Mouse (Mus musculus): ENCODE measurements around the gene Ccr6.

Ccr6 gene

DNA sequence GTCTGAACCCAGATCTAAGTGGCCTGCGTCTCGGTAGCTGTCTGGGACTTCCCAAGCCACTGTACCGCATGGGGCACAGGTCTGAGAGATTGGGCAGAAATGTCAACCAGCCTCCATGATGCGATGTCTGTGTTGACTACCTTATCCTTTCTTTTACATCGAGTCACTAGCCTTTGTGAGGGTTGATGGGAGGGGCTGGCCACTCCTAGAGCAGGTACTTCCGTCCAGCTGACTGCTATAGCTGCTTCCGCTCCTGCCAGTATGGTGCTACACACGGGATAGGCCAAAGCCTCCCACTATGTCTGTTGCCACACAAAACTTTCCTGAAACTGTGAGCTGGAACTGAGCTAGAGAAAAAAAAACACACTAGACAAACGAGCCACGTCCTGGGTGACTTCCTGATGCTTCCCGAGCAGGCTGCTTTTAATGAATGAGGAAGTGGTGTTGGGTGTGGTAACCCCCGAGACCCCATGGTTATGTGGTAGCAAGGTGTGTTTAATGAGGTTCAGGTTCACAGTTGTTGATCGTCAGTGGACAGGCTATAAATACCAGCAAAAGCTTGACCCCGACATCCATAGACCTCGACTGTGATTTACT, 2.1 kb upstream of the Ccr6 start:
- DNase-seq (ENCODE audit: low read depth), result peak; percentile 61

DNA sequence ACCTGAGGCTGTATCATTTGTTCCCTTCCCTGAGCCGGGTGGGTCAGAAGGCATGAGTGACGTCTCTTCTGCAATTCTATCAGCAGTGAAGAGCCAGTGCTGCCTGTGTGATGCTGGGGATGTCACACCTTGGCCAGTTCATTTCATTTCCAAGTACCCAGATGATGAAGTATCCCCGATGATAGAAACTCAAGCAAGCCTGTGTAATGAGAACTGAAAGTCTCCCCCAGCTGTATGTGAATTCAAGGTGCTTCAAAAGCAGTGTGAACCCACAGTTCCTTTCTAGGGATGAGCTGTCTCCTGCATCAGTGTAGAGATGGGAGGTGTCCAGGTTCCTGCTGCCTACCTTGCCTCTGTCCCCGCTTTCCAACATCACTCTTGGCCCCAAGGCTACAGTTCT, 1.3 kb upstream of the Ccr6 start:
- DNase-seq (ENCODE audit: low read depth), result peak; percentile 34

DNA sequence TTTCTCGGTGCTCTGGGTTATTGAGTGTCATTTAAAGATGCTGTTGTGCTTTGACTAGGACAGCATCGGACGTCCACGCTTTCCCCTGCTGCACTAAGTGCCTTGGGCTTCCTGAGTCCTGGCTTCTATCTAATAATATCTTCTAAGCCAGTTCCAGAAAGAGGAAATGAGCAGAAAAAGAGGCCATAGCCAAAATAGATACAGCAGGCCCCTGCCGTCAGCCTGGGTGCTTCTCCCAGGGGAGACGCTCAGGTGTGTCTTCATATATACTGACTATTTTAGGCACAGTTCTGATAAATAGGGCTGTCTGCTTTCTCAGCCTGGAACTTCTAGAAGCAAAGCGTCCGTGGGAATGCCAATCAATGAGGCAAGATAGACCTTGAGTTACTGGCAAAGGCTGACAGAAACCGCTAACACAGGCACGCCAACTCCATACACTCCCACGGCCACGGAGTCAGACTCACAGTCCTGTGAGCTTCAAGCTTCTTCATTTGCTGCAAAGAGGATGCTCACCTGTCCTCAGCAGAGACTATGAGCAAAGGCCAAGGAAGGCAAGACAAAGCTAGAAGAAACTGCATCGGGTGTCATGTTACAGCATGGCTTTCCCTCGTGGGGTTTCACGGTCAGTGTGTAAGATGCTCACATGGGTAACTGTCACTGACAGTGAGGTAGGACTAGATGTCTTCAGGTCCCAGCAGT, 2.3 kb downstream of the Ccr6 start:
- DNase-seq (ENCODE audit: low read depth), result peak; percentile 23

DNA sequence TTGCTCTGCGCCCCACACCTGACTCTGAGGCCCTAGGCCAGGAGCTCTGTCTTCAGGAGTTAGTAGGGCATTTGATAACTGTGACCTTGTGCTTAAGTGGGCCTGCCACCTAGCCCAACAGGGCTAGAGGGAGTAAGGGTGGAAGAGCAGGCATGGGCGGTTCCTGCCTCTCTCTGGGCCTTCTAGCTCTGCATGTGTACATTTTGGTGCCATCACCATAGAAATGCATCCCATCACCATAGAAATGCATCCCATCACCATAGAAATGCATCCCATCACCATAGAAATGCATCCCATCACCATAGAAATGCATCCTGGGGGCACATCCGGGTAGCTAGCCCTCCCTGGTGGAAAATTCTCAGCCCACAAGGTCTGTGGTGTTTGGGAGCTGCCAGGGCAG, 3.7 kb downstream of the Ccr6 start:
- DNase-seq (ENCODE audit: low read depth), result no peak

DNA sequence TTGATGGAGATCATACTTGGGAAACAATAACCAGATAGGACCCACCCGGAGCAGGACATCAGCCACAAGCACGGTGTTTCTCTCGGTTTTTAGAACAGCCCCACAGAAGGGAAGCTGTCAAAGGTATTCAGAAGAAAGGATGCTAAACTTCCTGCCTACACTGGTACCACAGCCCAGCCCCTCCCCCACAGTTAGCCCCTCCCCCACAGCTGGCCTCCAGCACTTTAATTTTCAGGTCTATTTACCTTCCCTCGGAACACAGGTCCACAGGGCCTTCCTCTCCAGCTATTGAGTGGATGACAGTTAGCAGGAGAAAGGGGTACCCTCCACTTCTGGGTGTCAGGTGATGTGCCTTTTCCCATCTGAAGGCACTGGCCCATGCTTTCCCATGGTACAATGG, 4.7 kb downstream of the Ccr6 start:
- no peak for DNase-seq (ENCODE audit: low read depth)

DNA sequence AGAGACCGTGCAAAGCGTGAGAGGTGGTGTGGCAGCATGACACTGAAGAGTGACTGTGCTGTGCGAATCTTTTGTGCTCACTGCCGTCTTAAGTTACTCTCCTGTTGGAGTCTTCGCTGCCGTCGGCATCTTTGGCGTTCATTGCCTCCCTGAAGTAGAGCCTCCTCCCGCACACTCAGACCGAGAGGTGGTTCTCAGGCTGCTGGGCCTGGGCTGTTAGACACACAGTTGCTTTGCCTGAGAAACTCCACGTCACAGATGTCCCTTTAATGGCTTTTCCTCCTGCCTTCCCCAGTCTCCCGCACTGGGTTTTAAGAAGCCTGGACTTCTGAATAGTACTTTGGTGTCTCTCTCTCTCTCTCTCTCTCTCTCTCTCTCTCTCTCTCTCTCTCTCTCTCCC, 5.8 kb downstream of the Ccr6 start:
- DNase-seq (ENCODE audit: low read depth), result peak; percentile 62

DNA sequence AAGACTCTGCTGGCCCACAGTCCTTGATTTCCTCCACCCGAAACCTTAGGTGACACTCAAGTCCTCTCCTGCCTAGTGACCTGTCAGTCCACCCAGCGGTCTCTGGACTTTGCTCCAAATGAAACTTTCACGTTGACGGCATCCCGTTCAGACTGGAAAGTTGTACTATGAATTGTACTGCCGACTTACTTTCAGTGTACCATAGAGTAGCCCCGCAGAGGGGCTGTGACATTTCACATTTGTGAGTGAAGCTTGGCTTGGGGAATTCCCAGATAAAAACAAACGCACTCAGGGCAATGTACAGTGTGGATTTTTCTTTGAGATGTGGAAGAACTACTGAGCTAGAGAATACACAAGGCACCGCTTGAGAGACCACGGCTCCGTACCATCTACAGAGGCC, 6.3 kb downstream of the Ccr6 start:
- peak; percentile 67 for DNase-seq (ENCODE audit: low read depth)

DNA sequence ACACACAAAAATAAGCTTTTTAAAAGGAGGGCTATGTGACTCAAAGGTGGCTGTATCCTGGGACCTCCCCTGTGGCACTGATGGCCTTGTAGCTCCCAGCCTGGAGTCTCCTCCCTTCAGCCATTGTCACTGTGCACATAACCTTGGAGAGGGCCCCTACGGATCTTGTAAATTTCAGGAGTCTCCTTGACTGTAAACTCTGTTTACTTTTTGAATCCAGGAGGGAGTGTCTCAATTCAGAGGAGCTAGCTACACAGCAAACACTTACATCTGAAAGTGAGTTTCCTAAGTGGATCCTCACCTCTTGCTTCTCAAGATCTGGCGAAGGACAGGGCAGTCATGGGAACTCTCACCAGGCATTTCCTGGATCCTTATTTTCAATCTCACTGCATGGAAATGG, 8.3 kb downstream of the Ccr6 start:
- no peak for DNase-seq (ENCODE audit: low read depth)

DNA sequence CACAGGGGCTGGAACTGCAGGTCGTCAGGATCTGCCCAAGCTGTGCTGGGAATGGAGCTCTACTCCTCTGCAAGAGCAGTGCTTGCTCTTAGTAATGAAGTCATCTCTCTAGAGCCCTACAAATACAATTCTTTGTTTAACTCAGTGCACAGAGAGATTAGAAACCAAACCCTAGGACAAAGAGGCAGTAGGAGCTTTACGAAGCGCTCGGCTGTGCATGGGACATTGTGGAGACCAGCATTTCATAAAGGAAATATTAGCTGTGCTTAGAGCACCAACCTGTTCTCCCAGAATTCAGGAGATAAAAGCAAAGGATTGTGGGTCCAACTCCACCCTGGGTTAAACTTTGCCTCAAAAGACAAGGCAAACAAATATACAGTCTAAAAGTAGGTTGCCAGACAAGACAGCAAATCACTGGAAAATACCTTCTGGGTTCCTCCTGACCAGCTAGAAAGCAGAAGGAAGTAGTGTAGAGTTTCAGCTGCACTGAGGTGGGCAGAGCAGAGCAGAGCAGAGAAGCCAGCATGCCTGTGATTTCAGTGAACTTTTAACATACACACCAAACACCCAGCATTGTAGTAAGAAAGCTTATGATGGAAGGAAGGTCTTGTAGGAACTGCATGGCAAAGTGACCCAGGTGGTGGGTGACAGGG, 10.4 kb downstream of the Ccr6 start:
- no peak for DNase-seq (ENCODE audit: low read depth)

DNA sequence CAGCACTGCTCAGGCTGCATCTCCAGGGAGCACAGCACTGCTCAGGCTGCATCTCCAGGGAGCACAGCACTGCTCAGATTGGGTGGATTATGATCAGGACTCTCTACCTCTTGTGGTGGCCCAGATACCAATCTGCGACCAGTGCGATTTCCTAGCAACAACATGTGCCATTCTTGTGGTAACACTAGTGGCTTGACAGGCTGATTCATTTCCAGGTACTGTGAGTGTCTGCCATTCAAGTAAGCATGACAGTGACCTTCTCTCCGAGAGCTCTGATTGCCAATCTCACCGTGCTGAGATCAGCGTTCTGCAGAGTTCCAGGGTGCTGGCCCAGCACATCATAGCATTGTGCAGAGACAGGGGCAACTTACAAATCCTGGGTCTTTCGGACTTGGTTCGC, 15.9 kb downstream of the Ccr6 start:
- DNase-seq (ENCODE audit: low read depth), result peak; percentile 35

DNA sequence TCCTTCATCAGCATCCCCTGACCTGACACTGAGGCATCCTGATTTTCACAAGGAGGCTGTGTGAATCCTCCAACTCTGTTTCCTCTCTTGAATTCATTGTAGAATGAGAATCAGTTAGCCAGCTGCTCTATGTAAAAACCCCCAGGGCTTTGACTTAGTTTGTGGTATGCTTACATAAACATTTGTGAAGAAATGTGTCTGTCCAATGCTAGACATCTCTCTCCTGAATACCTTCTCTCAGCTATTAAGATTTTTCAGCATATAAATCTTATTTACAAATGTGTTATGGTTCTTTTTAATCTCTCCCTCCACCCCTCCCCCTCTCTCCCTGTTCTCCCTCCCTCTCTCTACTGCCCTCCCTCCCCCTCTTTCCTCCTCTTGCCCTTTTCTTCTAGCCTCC, 18.4 kb downstream of the Ccr6 start:
- DNase-seq (ENCODE audit: low read depth), result no peak

DNA sequence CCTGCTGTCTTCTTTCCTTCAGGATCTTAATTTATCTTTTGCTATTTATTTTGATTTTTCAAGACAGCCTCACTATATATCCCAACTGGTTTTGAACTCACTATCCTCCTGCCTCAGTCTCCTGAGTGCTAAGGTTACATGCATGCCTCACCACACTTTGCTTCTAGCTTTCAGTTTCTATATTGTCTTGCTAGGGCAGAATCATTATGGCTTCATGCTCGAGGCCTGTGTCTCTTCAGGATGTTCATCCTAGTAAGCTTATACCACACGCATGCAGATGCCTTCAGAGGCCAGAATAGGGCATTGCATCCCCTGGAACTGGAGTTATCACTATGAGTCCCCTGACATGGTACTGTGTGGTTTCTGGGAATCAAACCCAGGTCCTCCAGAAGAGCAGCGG, 19.1 kb downstream of the Ccr6 start:
- peak; percentile 42 for DNase-seq (ENCODE audit: low read depth)

DNA sequence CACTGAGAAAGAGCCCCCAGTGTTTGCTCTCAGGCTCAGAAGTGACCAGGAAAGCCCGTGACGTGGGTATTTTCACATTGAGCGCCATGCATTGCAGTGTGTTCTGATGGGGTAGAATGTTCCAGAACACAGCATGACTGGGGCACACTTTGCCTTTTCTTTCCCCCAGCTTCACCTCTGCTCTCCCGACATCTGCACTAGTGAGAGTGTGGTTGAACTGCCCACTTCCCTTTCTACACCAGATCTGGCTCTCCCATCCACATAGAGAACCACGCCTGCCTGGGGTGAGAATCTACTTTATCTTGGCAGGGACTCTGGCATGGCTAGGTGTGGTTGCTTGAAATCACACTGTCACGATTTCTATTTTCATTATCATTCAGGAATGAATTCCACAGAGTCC, 19.7 kb downstream of the Ccr6 start:
- no peak for DNase-seq (ENCODE audit: low read depth)

DNA sequence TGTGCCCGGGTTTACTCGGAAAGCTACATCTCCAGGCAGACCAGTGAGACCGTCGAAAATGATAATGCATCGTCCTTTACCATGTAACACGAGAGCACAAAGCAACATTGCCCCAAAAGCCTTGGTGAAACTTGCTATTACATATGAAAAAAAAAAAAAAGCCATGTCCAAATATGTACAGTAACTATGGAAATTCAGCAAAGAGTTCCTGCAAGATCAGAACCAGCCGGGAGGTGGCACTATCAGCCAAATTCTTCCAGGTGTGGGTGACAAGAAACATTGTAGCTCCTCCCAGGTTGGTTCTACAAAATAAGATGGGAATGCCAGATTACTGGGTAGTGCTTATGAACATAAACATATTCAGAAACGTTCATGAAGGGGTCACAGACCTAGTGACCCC, 21.1 kb downstream of the Ccr6 start:
- DNase-seq (ENCODE audit: low read depth), result peak; percentile 56

DNA sequence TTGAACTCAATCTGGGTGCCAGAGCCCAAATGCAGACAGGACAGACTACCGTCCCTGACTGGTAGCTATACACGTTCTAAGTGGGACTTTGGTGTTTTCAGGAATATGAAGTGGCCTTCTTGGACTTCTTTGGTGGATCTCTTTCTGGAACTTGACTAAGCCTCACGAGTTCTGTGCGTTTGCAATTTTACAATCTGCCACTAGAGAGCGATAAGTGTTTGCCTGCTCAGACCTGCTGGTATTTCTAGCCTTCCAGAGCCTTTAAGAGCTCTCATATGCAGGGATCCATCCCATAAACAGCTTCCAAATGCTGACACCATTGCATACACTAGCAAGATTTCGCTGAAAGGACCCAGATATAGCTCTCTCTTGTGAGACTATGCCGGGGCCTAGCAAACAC, 28.8 kb downstream of the Ccr6 start:
- peak; percentile 78 for DNase-seq (ENCODE audit: low read depth)

DNA sequence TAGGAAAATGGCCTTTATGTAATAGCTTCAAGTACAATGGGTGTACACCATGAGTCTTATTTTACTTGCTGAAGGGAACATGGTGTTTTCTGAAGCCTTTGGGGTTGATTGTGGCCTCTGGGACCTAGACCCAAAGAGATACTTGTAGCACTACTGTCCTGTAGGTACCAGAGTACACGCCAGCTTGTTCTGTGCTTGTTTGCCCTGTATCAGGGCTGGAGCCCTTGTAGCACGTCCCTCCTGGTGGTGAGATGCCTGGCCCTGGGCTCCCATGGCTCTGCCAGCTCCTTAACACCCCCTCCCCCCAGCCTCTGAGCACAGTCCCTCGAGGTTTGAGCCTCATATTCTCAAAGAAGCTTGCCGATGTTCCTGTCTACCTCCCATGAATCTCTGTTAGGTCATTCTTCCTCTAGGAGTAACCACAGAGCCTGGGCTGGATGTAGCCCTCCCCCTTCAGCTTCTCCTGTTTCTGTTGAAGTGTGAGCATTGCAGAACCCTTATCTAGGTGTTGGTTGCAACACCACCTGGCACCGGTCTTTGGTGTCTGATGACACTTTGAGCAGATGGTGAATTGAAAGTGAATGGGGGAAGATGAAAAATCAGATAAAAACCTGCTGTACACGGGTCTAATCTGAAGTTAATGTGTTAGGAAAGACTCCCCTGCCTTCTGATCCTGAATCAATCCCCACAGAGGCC, 36.4 kb downstream of the Ccr6 start:
- no peak for DNase-seq (ENCODE audit: low read depth)

DNA sequence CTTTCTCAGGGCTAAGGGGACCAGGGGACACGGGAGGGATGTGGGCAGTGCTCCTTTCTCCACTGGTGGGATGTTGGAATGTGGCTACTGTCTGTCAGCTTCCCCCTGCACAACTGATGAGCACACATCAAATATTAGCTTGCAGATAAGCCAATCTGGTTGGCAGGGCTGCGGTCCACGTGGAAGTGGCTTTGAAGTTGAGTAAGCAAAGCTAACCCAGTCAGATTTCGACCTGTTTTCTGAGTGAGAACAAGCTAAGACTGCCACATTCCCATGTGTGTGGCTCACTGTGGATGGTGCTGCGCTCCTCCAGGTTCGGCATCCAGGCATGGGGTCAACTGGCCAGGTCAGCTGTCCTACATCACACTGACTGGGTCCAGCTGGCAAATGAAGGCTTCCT, 37.1 kb downstream of the Ccr6 start:
- no peak for DNase-seq (ENCODE audit: low read depth)

DNA sequence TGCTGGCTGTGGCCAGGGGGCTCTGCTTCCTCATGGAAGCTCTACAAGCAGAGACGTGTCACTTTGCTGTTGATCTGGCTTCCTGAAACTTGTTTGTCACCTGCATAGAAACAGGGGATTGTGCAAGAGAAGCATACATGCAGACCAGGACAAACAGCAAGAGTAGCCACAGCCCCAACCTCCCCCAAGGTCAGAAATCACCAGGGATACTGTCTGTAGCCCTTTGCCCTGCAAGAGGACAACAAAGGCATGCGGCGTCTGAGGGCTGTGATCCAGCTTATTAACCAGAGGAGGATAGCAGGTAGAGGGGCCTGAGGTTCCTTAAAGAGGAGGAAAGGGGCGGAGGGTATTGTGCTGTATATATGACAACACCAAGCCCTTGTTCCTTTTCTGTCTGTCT, 40.2 kb downstream of the Ccr6 start:
- no peak for DNase-seq (ENCODE audit: low read depth)

DNA sequence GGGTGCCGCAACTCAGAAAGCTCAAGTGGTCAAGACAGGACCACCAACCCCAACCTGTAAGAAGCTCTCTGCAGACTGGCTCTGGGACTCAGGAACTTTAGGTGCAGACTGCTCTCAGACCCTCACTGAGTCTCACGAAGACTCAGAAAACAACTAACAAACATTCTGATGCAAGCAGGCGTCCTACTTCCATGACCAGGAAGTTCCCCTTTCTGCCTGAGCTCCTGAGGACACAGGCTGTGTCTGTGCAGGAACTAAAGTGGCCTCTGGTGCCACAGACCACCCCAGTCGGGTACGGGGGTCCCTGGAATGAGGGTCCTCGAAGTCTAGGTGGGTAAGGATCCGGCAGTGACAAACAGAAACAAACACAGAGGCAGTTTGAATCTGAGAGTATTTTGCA, 40.8 kb downstream of the Ccr6 start:
- DNase-seq (ENCODE audit: low read depth), result no peak

DNA sequence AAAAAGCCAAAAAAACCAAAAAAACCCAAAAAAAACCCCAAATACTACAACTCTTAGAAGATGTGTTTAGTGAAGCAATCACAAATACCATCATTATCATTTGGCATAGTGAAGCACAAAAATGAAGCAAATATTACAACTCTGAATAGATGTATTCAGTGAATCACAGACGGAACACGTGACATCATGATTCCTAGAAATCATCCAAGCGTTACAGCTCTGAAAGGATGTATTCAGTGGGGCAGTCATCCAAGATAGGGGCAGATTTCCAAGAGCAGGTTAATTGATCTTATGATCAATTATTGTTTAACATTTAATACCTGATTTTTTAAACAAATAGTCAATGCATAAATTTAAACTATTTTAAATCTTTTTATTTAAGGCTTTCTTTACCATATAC, 41.4 kb downstream of the Ccr6 start:
- DNase-seq (ENCODE audit: low read depth), result no peak

DNA sequence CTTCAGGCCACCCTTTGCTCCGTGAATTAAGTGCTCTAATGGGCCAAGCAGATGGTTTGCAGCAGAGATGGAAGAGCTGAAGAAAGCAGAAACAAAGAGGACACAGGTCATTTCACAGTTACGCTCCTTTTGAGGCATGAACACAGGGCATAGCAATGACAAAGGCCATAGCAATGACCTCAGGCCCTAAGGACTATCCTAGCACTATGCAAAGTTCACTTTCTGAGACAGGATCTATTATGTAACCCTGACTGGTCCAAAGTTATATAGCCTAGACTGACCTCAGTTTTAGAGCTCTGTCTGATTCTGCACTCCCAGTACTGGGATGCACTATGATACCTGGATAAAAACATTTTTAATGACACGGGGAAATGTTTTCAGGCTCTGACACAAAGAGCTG, 42.5 kb downstream of the Ccr6 start:
- DNase-seq (ENCODE audit: low read depth), result no peak

DNA sequence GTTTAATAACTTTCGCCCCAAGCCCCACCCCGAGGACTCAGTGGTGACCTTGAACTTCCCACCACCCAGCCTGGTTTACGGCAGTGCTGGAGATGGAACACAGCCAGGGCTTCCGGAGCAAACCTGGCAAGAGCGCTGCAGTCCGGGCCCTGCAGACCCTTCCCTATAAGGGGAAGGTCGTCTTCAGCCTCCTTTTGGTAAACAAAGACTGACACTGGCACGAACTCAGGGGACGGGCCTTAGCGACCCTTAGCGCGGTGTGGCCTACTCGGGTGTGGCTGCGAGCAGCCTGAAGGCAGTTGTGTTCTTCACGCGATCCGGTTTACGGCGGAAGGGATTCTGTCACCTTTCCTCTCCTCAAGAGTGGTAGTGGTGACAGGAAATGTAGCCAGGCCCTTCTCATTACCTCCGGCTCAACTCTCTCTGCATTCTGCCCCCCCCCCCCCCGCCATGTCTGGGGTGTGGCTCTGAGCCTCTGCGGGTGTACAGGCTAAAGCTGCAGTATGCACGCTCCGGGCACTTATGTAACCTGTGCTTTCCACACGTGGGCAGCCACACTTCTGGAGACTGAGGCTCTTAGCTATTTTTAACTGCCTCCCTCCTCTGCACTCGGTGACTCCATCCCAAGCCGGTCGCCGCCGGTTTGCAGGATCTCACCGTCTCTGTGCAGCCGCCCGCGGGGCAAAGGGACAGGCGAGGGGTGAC, 47.1 kb downstream of the Ccr6 start, which contains the start of gene Mpc1:
TSS of gene Mpc1 (plus strand) at position 84 of the 705 bp plus-strand sequence.
- peak; percentile 85 for DNase-seq (ENCODE audit: low read depth)
